Mouse (Mus musculus) liver, postnatal 0 days (tissue): Measurements from ENCODE around the gene Zfp148.

ENCODE experiments used
- CTCF ChIP-seq: sonication (generic); IDR thresholded peaks from 2 replicates; pipeline ENCODE4 v1.5.1; 2016; ENCODE audit warnings: antibody characterized with exemption, low read depth
- EP300 ChIP-seq: IDR thresholded peaks from 2 replicates; pipeline ENCODE4 v1.6.1; 2016; ENCODE audit warnings: antibody characterized with exemption, low read depth, mild to moderate bottlenecking

- TF ChIP-seq CTCF (no peak), EP300 (no peak)
These were observed 1.1 kb downstream of the Zfp148 start for GRCm38 (mm10) chr16:33381614-33382245.
